28 mouse cellular contexts compared by ENCODE assay signal in genomic region chr1:137396736-137397135, GRCm38 (mm10).
DNase-seq lines count a peak whose midpoint lies in the region; ATAC-seq lines count a peak whose summit lies in the region.
"Had no signal": no experiment of that assay in that cellular context is flagged by ENCODE, and none has a peak within 500 bp of the region (broad histone marks: within the 10 kb centered on the region; RNA-seq: fewer than 3 reads in every experiment).

No protein-coding gene starts in this region.

- H3K4me3 ChIP-seq in midbrain, embryonic 12.5 days: no peak overlapping the region
- no peak overlapping the region for H3K4me3 ChIP-seq in midbrain, embryonic 11.5 days (ENCODE audit: low read depth, low read length)
- H3K4me3 ChIP-seq: embryonic facial prominence, embryonic 13.5 days; embryonic facial prominence, embryonic 15.5 days; erythroblast, embryonic 14.5 days; forebrain, embryonic 10.5 days; forebrain, embryonic 12.5 days had no signal

- no peak overlapping the region for H3K27ac ChIP-seq in midbrain, embryonic 12.5 days (replicated peaks)
- no peak overlapping the region for H3K27ac ChIP-seq in midbrain, embryonic 11.5 days (ENCODE audit: low read depth, low read length)
- H3K27ac ChIP-seq: embryonic facial prominence, embryonic 13.5 days; embryonic facial prominence, embryonic 15.5 days; forebrain, embryonic 10.5 days; forebrain, embryonic 12.5 days had no signal

- ATAC-seq in midbrain, embryonic 12.5 days (ENCODE audit: low FRiP score, low read depth): 0 out of 2 replicates have a peak, but pooled peaks have one; percentile 49
- ATAC-seq in midbrain, embryonic 11.5 days (ENCODE audit: low FRiP score): no peak; the same call in 1 of the 2 replicates
- peak; percentile 92 for ATAC-seq in granulocyte monocyte progenitor cell, adult 5-6 weeks (replicated peaks; ENCODE audit: poor library complexity, severe bottlenecking)
- ATAC-seq in megakaryocyte progenitor cell, adult 5-6 weeks (replicated peaks; ENCODE audit: poor library complexity): peak; percentile 82
- ATAC-seq: activated CD4-positive, CD25-positive, alpha-beta regulatory T cell, adult 4 months; CD4-positive, CD25-positive, alpha-beta regulatory T cell, adult 4 months; forebrain, embryonic 14.5 days; forebrain, embryonic 16.5 days; Patski had no signal

- no peaks in the 10 kb centered on the region for H3K27me3 ChIP-seq in midbrain, embryonic 12.5 days
- H3K27me3 ChIP-seq in midbrain, embryonic 11.5 days (ENCODE audit: control insufficient read depth, insufficient read depth, low read length): no peaks in the 10 kb centered on the region
- H3K27me3 ChIP-seq: embryonic facial prominence, embryonic 13.5 days; embryonic facial prominence, embryonic 15.5 days; forebrain, embryonic 12.5 days; Patski had no signal

- no peaks in the 10 kb centered on the region for H3K9me3 ChIP-seq in midbrain, embryonic 12.5 days
- H3K9me3 ChIP-seq in midbrain, embryonic 11.5 days (ENCODE audit: control insufficient read depth, low read length): no peaks in the 10 kb centered on the region
- H3K9me3 ChIP-seq: embryonic facial prominence, embryonic 13.5 days; embryonic facial prominence, embryonic 15.5 days; forebrain, embryonic 10.5 days; forebrain, embryonic 12.5 days had no signal

- DNase-seq in midbrain, embryonic 11.5 days (ENCODE audit: low spot score, missing footprints): no peak
- peak; percentile 14 for DNase-seq in 416B (ENCODE audit: low read depth)
- DNase-seq in adrenal gland, postnatal 25 days: no peak
- DNase-seq in lung, postnatal 14 days: no peak
- DNase-seq: adrenal gland, adult 8-10 months; adrenal gland, postnatal 14 days; B cell, adult 2 months; cerebellum, adult 11 months; cerebellum, adult 18-20 months; cerebellum, adult 8-10 months; cerebellum, adult 9-11 months; cerebellum, postnatal 14 days; cerebellum, postnatal 36 days; embryo, embryonic 11 days had no signal

- no peak overlapping the region for H3K4me2 ChIP-seq in midbrain, embryonic 12.5 days (replicated peaks)
- no peak overlapping the region for H3K4me2 ChIP-seq in midbrain, embryonic 11.5 days
- H3K4me2 ChIP-seq: embryonic facial prominence, embryonic 13.5 days; embryonic facial prominence, embryonic 15.5 days; forebrain, embryonic 12.5 days had no signal

- H3K4me1 ChIP-seq in midbrain, embryonic 12.5 days: no peaks in the 10 kb centered on the region
- H3K4me1 ChIP-seq in midbrain, embryonic 11.5 days (ENCODE audit: control insufficient read depth, insufficient read depth, low read length): peaks cover 4% of the 10 kb centered on the region; the same call in 1 of the 2 replicates
- H3K4me1 ChIP-seq: embryonic facial prominence, embryonic 13.5 days; embryonic facial prominence, embryonic 15.5 days; forebrain, embryonic 10.5 days had no signal

- H3K9ac ChIP-seq in midbrain, embryonic 12.5 days (replicated peaks): no peak overlapping the region
- no peak overlapping the region for H3K9ac ChIP-seq in midbrain, embryonic 11.5 days (ENCODE audit: low read length)
- H3K9ac ChIP-seq: embryonic facial prominence, embryonic 13.5 days; embryonic facial prominence, embryonic 15.5 days; forebrain, embryonic 12.5 days had no signal

- no peaks in the 10 kb centered on the region for H3K36me3 ChIP-seq in midbrain, embryonic 12.5 days
- H3K36me3 ChIP-seq in midbrain, embryonic 11.5 days (ENCODE audit: control insufficient read depth, insufficient read depth, low read length): no peaks in the 10 kb centered on the region
- H3K36me3 ChIP-seq: embryonic facial prominence, embryonic 13.5 days; embryonic facial prominence, embryonic 15.5 days; forebrain, embryonic 10.5 days; forebrain, embryonic 12.5 days; G1E had no signal
